Mouse (Mus musculus): Measurements from ENCODE around the gene Myocd. TPM values are rescaled to one million over a fixed set of nuclear protein-coding genes. Genes with fewer than 3 reads are reported as not detected.

Gene Myocd
- polyA plus RNA-seq, 1 experiment from 2014 or later = 2.4 TPM

- H3K27me3 ChIP-seq (ENCODE audit: control insufficient read depth, insufficient read depth, low read length) = no peaks in the 10 kb centered on the region
- DNase-seq (ENCODE audit: low spot score, missing footprints) = no peak
- no peak overlapping the region for H3K4me3 ChIP-seq (ENCODE audit: low read depth, low read length)
- 91% methylated on average over 2 of the region's 2 CpGs for WGBS
- no peaks in the 10 kb centered on the region for H3K36me3 ChIP-seq (ENCODE audit: control insufficient read depth, insufficient read depth, low read length)
- no peaks in the 10 kb centered on the region for H3K4me1 ChIP-seq (ENCODE audit: control insufficient read depth, insufficient read depth, low read length)
- no peak overlapping the region for H3K4me2 ChIP-seq
- no peaks in the 10 kb centered on the region for H3K9me3 ChIP-seq (ENCODE audit: control insufficient read depth, low read length)
- H3K9ac ChIP-seq (ENCODE audit: low read length) = no peak overlapping the region
- H3K27ac ChIP-seq (ENCODE audit: low read depth, low read length) = no peak overlapping the region
- ATAC-seq (ENCODE audit: low FRiP score) = no peak
Measured at GRCm38 (mm10) chr11:65236907-65237306, 32.9 kb downstream of the Myocd start.

DNA sequence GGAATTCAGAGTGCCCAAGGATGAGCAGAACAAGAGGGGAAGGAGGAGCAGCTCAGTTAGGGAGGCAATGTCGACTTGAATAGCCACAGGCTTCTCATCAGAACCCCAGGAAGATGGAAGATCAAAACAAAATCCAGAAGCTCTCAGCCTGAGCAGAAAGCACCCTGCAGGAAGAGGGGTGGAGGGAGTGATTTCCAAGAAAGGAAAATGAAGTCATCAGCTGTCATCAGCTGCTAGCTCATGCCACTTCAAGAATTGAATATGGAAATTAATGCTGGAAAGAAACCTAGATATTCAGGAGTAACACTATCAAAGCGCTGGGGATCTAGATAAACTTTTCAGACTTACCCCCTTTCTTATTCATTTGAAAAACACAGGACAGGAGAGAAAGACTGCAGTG, 34.4 kb downstream of the Myocd start:
- Histone ChIP-seq H3K4me3 (ENCODE audit: low read depth, low read length) (no peak overlapping the region), H3K9me3 (ENCODE audit: control insufficient read depth, low read length) (no peaks in the 10 kb centered on the region), H3K4me1 (ENCODE audit: control insufficient read depth, insufficient read depth, low read length) (no peaks in the 10 kb centered on the region), H3K27me3 (ENCODE audit: control insufficient read depth, insufficient read depth, low read length) (no peaks in the 10 kb centered on the region), H3K9ac (ENCODE audit: low read length) (no peak overlapping the region), H3K27ac (ENCODE audit: low read depth, low read length) (no peak overlapping the region), H3K4me2 (no peak overlapping the region), H3K36me3 (ENCODE audit: control insufficient read depth, insufficient read depth, low read length) (no peaks in the 10 kb centered on the region)
- ATAC-seq (ENCODE audit: low FRiP score) = no peak
- WGBS = 32% methylated on average over 2 of the region's 2 CpGs
- DNase-seq (ENCODE audit: low spot score, missing footprints) = peak; percentile 81

GRCm38 (mm10) chr11:65231771-65232170, 38.0 kb downstream of the Myocd start:
- no peak for DNase-seq (ENCODE audit: low spot score, missing footprints)
- Histone ChIP-seq H3K27me3 (ENCODE audit: control insufficient read depth, insufficient read depth, low read length) (no peaks in the 10 kb centered on the region), H3K36me3 (ENCODE audit: control insufficient read depth, insufficient read depth, low read length) (no peaks in the 10 kb centered on the region), H3K4me3 (ENCODE audit: low read depth, low read length) (no peak overlapping the region), H3K27ac (ENCODE audit: low read depth, low read length) (no peak overlapping the region), H3K4me1 (ENCODE audit: control insufficient read depth, insufficient read depth, low read length) (no peaks in the 10 kb centered on the region; the same call in 1 of the 2 replicates), H3K9me3 (ENCODE audit: control insufficient read depth, low read length) (no peaks in the 10 kb centered on the region), H3K9ac (ENCODE audit: low read length) (no peak overlapping the region), H3K4me2 (no peak overlapping the region)
- ATAC-seq (ENCODE audit: low FRiP score) = no peak
- WGBS = 70% methylated on average over 4 of the region's 4 CpGs

- H3K27ac ChIP-seq (ENCODE audit: low read depth, low read length) = no peak overlapping the region
- no peak for ATAC-seq (ENCODE audit: low FRiP score)
- no peaks in the 10 kb centered on the region for H3K27me3 ChIP-seq (ENCODE audit: control insufficient read depth, insufficient read depth, low read length)
- H3K9me3 ChIP-seq (ENCODE audit: control insufficient read depth, low read length) = no peaks in the 10 kb centered on the region
- no peak for DNase-seq (ENCODE audit: low spot score, missing footprints)
- 57% methylated on average over 10 of the region's 10 CpGs for WGBS
- H3K36me3 ChIP-seq (ENCODE audit: control insufficient read depth, insufficient read depth, low read length) = no peaks in the 10 kb centered on the region
- H3K4me2 ChIP-seq = no peak overlapping the region
- H3K4me1 ChIP-seq (ENCODE audit: control insufficient read depth, insufficient read depth, low read length) = no peaks in the 10 kb centered on the region; the same call in 1 of the 2 replicates
- H3K9ac ChIP-seq (ENCODE audit: low read length) = no peak overlapping the region
- no peak overlapping the region for H3K4me3 ChIP-seq (ENCODE audit: low read depth, low read length)
Measured at GRCm38 (mm10) chr11:65226766-65227165, 43.0 kb downstream of the Myocd start.

GRCm38 (mm10) chr11:65214954-65215629, 54.7 kb downstream of the Myocd start:
- H3K4me2 ChIP-seq = no peak overlapping the region
- DNase-seq (ENCODE audit: low spot score, missing footprints) (no peak), ATAC-seq (ENCODE audit: low FRiP score) (no peak)
- no peak overlapping the region for H3K9ac ChIP-seq (ENCODE audit: low read length)
- H3K36me3 ChIP-seq (ENCODE audit: control insufficient read depth, insufficient read depth, low read length) = no peaks in the 10 kb centered on the region
- no peaks in the 10 kb centered on the region for H3K27me3 ChIP-seq (ENCODE audit: control insufficient read depth, insufficient read depth, low read length)
- H3K9me3 ChIP-seq (ENCODE audit: control insufficient read depth, low read length) = no peaks in the 10 kb centered on the region
- no peak overlapping the region for H3K27ac ChIP-seq (ENCODE audit: low read depth, low read length)
- H3K4me3 ChIP-seq (ENCODE audit: low read depth, low read length) = no peak overlapping the region
- 0 out of 2 replicates have a peak, but pooled peaks cover 3% of the 10 kb centered on the region for H3K4me1 ChIP-seq (ENCODE audit: control insufficient read depth, insufficient read depth, low read length)
- 76% methylated on average over 9 of the region's 9 CpGs for WGBS

DNA sequence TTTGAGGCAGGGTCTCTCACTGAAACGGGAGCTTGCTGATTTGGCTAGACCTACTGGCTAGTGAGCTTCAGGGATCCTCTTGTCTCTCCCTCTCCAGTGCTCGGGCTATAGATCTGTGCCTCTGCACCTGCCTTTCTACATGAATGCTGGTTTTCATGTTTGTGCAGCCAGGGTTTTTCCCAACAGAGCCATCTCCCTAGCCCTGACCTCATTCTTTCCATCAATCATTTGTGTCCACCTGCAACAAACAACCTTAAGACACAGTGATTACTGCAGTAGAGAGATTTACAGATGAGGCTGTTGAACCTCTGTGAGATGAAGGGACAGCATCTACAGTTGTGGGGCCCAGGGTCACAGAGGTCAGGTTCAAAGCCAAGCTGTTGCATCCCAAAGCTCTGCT, 56.0 kb downstream of the Myocd start:
- Histone ChIP-seq H3K4me2 (no peak overlapping the region), H3K4me3 (ENCODE audit: low read depth, low read length) (no peak overlapping the region), H3K9me3 (ENCODE audit: control insufficient read depth, low read length) (no peaks in the 10 kb centered on the region), H3K27me3 (ENCODE audit: control insufficient read depth, insufficient read depth, low read length) (no peaks in the 10 kb centered on the region), H3K9ac (ENCODE audit: low read length) (no peak overlapping the region), H3K36me3 (ENCODE audit: control insufficient read depth, insufficient read depth, low read length) (no peaks in the 10 kb centered on the region), H3K27ac (ENCODE audit: low read depth, low read length) (no peak overlapping the region), H3K4me1 (ENCODE audit: control insufficient read depth, insufficient read depth, low read length) (0 out of 2 replicates have a peak, but pooled peaks cover 3% of the 10 kb centered on the region)
- 89% methylated on average over 2 of the region's 2 CpGs for WGBS
- DNase-seq (ENCODE audit: low spot score, missing footprints) = no peak
- ATAC-seq (ENCODE audit: low FRiP score) = no peak

GRCm38 (mm10) chr11:65211701-65212100, 58.1 kb downstream of the Myocd start:
- 82% methylated on average over 6 of the region's 6 CpGs for WGBS
- Histone ChIP-seq H3K27ac (ENCODE audit: low read depth, low read length) (no peak overlapping the region), H3K4me1 (ENCODE audit: control insufficient read depth, insufficient read depth, low read length) (0 out of 2 replicates have a peak, but pooled peaks cover 3% of the 10 kb centered on the region), H3K4me3 (ENCODE audit: low read depth, low read length) (no peak overlapping the region), H3K27me3 (ENCODE audit: control insufficient read depth, insufficient read depth, low read length) (no peaks in the 10 kb centered on the region), H3K9ac (ENCODE audit: low read length) (no peak overlapping the region), H3K36me3 (ENCODE audit: control insufficient read depth, insufficient read depth, low read length) (no peaks in the 10 kb centered on the region), H3K9me3 (ENCODE audit: control insufficient read depth, low read length) (no peaks in the 10 kb centered on the region), H3K4me2 (no peak overlapping the region)
- DNase-seq (ENCODE audit: low spot score, missing footprints) (no peak), ATAC-seq (ENCODE audit: low FRiP score) (no peak)

- H3K9ac ChIP-seq (ENCODE audit: low read length) = no peak overlapping the region
- WGBS = 70% methylated on average over 6 of the region's 6 CpGs
- H3K27ac ChIP-seq (ENCODE audit: low read depth, low read length) = no peak overlapping the region
- ATAC-seq (ENCODE audit: low FRiP score) = no peak
- H3K9me3 ChIP-seq (ENCODE audit: control insufficient read depth, low read length) = no peaks in the 10 kb centered on the region
- no peaks in the 10 kb centered on the region for H3K27me3 ChIP-seq (ENCODE audit: control insufficient read depth, insufficient read depth, low read length)
- no peaks in the 10 kb centered on the region for H3K4me1 ChIP-seq (ENCODE audit: control insufficient read depth, insufficient read depth, low read length)
- H3K36me3 ChIP-seq (ENCODE audit: control insufficient read depth, insufficient read depth, low read length) = no peaks in the 10 kb centered on the region
- no peak overlapping the region for H3K4me2 ChIP-seq
- H3K4me3 ChIP-seq (ENCODE audit: low read depth, low read length) = no peak overlapping the region
- no peak for DNase-seq (ENCODE audit: low spot score, missing footprints)
Measured at GRCm38 (mm10) chr11:65209441-65209840, 60.3 kb downstream of the Myocd start.

GRCm38 (mm10) chr11:65205306-65205705, 64.5 kb downstream of the Myocd start:
- no peaks in the 10 kb centered on the region for H3K9me3 ChIP-seq (ENCODE audit: control insufficient read depth, low read length)
- H3K9ac ChIP-seq (ENCODE audit: low read length) = no peak overlapping the region
- H3K4me2 ChIP-seq = no peak overlapping the region
- no peaks in the 10 kb centered on the region for H3K27me3 ChIP-seq (ENCODE audit: control insufficient read depth, insufficient read depth, low read length)
- no peaks in the 10 kb centered on the region for H3K36me3 ChIP-seq (ENCODE audit: control insufficient read depth, insufficient read depth, low read length)
- no peak for ATAC-seq (ENCODE audit: low FRiP score)
- no peak for DNase-seq (ENCODE audit: low spot score, missing footprints)
- no peak overlapping the region for H3K4me3 ChIP-seq (ENCODE audit: low read depth, low read length)
- WGBS = 81% methylated on average over 5 of the region's 5 CpGs
- H3K4me1 ChIP-seq (ENCODE audit: control insufficient read depth, insufficient read depth, low read length) = 0 out of 2 replicates have a peak, but pooled peaks cover 2% of the 10 kb centered on the region
- no peak overlapping the region for H3K27ac ChIP-seq (ENCODE audit: low read depth, low read length)

Data from midbrain, embryonic 11.5 days (tissue).